Mouse (Mus musculus) C2C12 (cell line): ENCODE data around the gene Chrne. TPM values are rescaled to one million over a fixed set of nuclear protein-coding genes. Genes with fewer than 3 reads are reported as not detected.

ENCODE experiments used
- H3K27me3 ChIP-seq: one replicate; pipeline ENCODE4 v1.6.1; 2011; ENCODE audit not compliant: control insufficient read depth, insufficient read depth, insufficient read length
- H3K36me3 ChIP-seq: one replicate; pipeline ENCODE4 v1.6.1; 2011; ENCODE audit not compliant: control insufficient read depth, insufficient read depth
- H3K4me3 ChIP-seq: one replicate; pipeline ENCODE4 v1.5.1; 2011; ENCODE audit warnings: mild to moderate bottlenecking, control low read depth; ENCODE audit not compliant: poor library complexity, insufficient read depth, severe bottlenecking
- H3K79me2 ChIP-seq: one replicate; pipeline ENCODE4 v1.6.1; 2011; ENCODE audit not compliant: control insufficient read depth, insufficient read depth
- H3K79me3 ChIP-seq: one replicate; pipeline ENCODE4 v1.6.1; 2011; ENCODE audit warnings: low read depth, control low read depth
- H3ac ChIP-seq: one replicate; pipeline ENCODE3; 2011; ENCODE audit warnings: low read depth; ENCODE audit not compliant: control insufficient read depth, insufficient read length
- CEBPB ChIP-seq: IDR thresholded peaks from one replicate; pipeline ENCODE4 v1.6.1; 2011; ENCODE audit warnings: low read depth, mild to moderate bottlenecking, control low read depth, moderate library complexity
- CTCF ChIP-seq: IDR thresholded peaks from one replicate; pipeline ENCODE4 v1.5.1; 2011; ENCODE audit not compliant: control insufficient read depth, insufficient read depth, insufficient read length
- FOSL1 ChIP-seq: IDR thresholded peaks from one replicate; pipeline ENCODE4 v1.8.0; 2011; ENCODE audit warnings: mild to moderate bottlenecking, low read length; ENCODE audit not compliant: poor library complexity, insufficient read depth, severe bottlenecking
- MAX ChIP-seq: IDR thresholded peaks from one replicate; pipeline ENCODE4 v1.6.1; 2011; ENCODE audit warnings: mild to moderate bottlenecking, control low read depth
- MYOD1 ChIP-seq: IDR thresholded peaks from one replicate; pipeline ENCODE4 v1.6.1; 2011; ENCODE audit warnings: low read depth; ENCODE audit not compliant: control insufficient read depth, insufficient read length
- MYOG ChIP-seq: IDR thresholded peaks from one replicate; pipeline ENCODE4 v1.6.1; 2011; ENCODE audit not compliant: control insufficient read depth, insufficient read length; ENCODE audit errors: extremely low read depth
- USF1 ChIP-seq: IDR thresholded peaks from one replicate; pipeline ENCODE4 v1.6.1; 2011; ENCODE audit warnings: low read depth, mild to moderate bottlenecking, control low read depth, moderate library complexity
- polyA plus RNA-seq: library from polyadenylated mRNA; unstranded; fragments of >200 nt; fragmentation: generic; extraction: Trizol; gene quantifications from one replicate; pipeline ENCODE4 v1.2.1, GENCODE M21; 2012; ENCODE audit warnings: missing spikeins

Chrne gene
- polyA plus RNA-seq, 1 experiment = 0.08 TPM

DNA sequence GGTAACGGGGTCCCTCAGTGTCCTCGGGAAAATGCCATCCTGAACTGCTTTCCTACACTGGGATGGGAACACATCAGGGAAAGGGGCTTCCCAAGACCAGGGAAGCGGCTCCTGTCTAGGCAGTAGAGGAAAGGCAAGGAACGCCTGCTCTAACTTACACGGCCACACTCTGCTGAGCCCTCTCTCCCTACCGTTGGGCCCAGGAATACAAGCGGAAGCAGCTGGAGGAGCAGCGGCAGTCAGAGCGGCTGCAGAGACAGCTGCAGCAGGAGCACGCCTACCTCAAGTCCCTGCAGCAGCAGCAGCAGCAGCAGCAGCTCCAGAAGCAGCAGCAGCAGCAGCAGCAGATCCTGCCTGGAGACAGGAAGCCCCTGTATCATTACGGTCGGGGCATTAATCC lies 12.3 kb downstream of the Chrne start:
- no peak overlapping the region for H3K4me3 ChIP-seq
- TF ChIP-seq MYOG = no peak
- no peak for TF ChIP-seq MAX
- no peak for TF ChIP-seq FOSL1
- no peak for TF ChIP-seq USF1
- TF ChIP-seq CEBPB = no peak
- no peak for TF ChIP-seq MYOD1
- no peak for TF ChIP-seq CTCF
- no peaks in the 10 kb centered on the region for H3K79me3 ChIP-seq
- H3K27me3 ChIP-seq = no peaks in the 10 kb centered on the region
- no peaks in the 10 kb centered on the region for H3K79me2 ChIP-seq
- H3ac ChIP-seq = no peak overlapping the region
- H3K36me3 ChIP-seq = peaks cover 79% of the 10 kb centered on the region

DNA sequence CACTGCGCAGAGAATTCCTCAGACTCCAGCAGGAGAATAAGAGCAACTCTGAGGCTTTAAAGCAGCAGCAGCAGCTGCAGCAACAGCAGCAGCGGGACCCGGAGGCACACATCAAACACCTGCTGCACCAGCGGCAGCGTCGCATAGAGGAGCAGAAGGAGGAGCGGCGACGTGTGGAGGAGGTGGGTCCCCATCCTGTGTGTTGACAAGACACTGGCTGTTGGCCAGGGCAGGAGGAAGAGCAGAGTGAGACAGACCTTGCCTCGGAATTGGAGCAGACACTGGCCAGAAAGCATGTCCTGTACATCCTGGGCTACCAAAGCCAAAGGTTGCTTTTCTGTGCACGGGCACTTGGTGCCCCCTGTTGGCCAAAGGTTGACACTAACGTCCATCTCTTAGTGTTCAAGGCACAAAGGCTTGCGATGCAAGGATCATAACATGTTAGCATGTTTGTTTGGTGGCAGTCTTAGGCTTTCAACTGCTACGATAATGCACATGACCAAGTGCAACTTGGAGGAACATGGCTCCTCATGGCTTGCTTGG lies 13.9 kb downstream of the Chrne start:
- no peak overlapping the region for H3ac ChIP-seq
- no peaks in the 10 kb centered on the region for H3K79me3 ChIP-seq
- no peaks in the 10 kb centered on the region for H3K79me2 ChIP-seq
- TF ChIP-seq MAX (peak; percentile 57), USF1 (no peak), CTCF (peak; percentile 76)
- no peak overlapping the region for H3K4me3 ChIP-seq
- no peaks in the 10 kb centered on the region for H3K27me3 ChIP-seq
- H3K36me3 ChIP-seq = peaks cover 69% of the 10 kb centered on the region

DNA sequence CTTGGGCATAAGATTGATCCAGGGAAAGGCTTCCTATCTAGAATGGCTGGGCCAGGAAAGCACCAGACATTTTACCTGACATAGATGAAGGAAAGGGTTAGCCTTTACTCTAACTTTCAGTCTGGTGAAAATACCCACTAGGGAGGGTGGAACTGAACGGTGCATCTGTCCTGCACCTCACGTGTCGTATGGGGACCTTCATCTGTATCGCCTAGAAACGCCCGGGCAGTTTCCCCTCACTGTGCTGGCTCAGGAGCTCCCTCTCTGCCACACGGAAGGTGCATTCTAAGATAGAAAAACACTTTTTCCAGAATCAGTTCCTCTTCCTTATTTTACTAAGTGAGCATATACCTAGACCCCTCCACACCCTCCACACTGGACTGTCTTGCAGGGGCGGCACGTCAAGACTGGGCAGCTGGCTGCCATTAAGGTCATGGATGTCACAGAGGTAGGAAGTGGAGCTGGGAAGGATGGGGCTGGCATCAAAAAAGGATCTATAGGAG lies 20.5 kb downstream of the Chrne start:
- H3ac ChIP-seq = no peak overlapping the region
- peaks cover 2% of the 10 kb centered on the region for H3K79me3 ChIP-seq
- H3K4me3 ChIP-seq = no peak overlapping the region
- H3K79me2 ChIP-seq = peaks cover 12% of the 10 kb centered on the region
- TF ChIP-seq USF1 (no peak), MYOG (no peak), CTCF (no peak)
- no peaks in the 10 kb centered on the region for H3K27me3 ChIP-seq
- peaks cover 36% of the 10 kb centered on the region for H3K36me3 ChIP-seq

DNA sequence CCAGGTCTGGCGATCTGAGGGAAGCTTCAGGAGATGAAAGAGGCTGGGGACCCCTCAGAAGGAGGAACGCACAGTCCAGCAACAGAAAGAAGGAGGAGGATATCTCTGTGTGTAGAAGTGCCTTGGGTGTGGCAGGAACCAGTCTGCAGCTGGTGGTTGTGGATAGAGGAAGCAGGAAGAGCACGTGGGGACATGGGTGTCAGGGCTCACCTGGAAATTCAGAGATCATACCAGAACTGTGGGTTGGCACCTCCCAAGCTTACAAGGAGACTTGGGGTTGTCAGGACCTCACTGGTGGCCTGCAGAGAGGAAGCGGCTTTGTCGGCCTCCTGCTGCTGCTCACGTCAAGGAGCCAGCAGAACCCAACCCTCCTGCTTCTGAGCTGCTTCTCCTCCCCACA lies 21.7 kb downstream of the Chrne start:
- H3K4me3 ChIP-seq = no peak overlapping the region
- TF ChIP-seq CEBPB (no peak), MYOD1 (no peak), CTCF (no peak), MYOG (no peak)
- H3K36me3 ChIP-seq = peaks cover 36% of the 10 kb centered on the region
- peaks cover 24% of the 10 kb centered on the region for H3K79me2 ChIP-seq
- H3K79me3 ChIP-seq = peaks cover 2% of the 10 kb centered on the region
- H3K27me3 ChIP-seq = no peaks in the 10 kb centered on the region
- no peak overlapping the region for H3ac ChIP-seq

GRCm38 (mm10) chr11:70596094-70596493 lies 22.9 kb downstream of the Chrne start:
- TF ChIP-seq CTCF = no peak
- no peak for TF ChIP-seq MAX
- TF ChIP-seq CEBPB = no peak
- TF ChIP-seq MYOD1 = no peak
- TF ChIP-seq MYOG = no peak
- no peak for TF ChIP-seq FOSL1
- H3K27me3 ChIP-seq = no peaks in the 10 kb centered on the region
- H3K79me3 ChIP-seq = peaks cover 4% of the 10 kb centered on the region
- H3ac ChIP-seq = no peak overlapping the region
- peaks cover 35% of the 10 kb centered on the region for H3K79me2 ChIP-seq
- H3K4me3 ChIP-seq = no peak overlapping the region
- peaks cover 25% of the 10 kb centered on the region for H3K36me3 ChIP-seq

- H3K79me3 ChIP-seq = peaks cover 8% of the 10 kb centered on the region
- TF ChIP-seq FOSL1 (no peak), USF1 (no peak), MYOD1 (no peak), MAX (no peak), MYOG (no peak), CEBPB (no peak), CTCF (no peak)
Observed at GRCm38 (mm10) chr11:70595638-70596037, 23.4 kb downstream of the Chrne start.

More at GRCm38 (mm10) chr11:70595638-70596037, 23.4 kb downstream of the Chrne start:
- Histone ChIP-seq H3K36me3 (peaks cover 25% of the 10 kb centered on the region), H3K4me3 (no peak overlapping the region), H3ac (no peak overlapping the region), H3K79me2 (peaks cover 39% of the 10 kb centered on the region), H3K27me3 (no peaks in the 10 kb centered on the region)
